Mouse (Mus musculus) thymus, adult 18-20 months (tissue): ENCODE results near the gene Golga4.
"Not testable (repeated sequence)": the region's sequence is repeated elsewhere in the genome, so short reads cannot be mapped to it uniquely, and the experiment has no call there.

Experiments
- DNase-seq, 2 experiments: peaks; one replicate each; pipeline ENCODE4 v3.0.0; 2022; ENCODE audit warnings: mixed read lengths in 2 of 2

The Golga4 gene

GRCm38 (mm10) chr9:118591633-118592032 is 85.6 kb downstream of the Golga4 start:
- no peak for DNase-seq

- DNase-seq: no peak
Observed at GRCm38 (mm10) chr9:118592585-118593249, 86.7 kb downstream of the Golga4 start.

GRCm38 (mm10) chr9:118593443-118593842 is 87.4 kb downstream of the Golga4 start:
- DNase-seq: no peak

GRCm38 (mm10) chr9:118596767-118597166 is 90.7 kb downstream of the Golga4 start:
- DNase-seq: no peak

- not testable (repeated sequence) for DNase-seq
Observed at GRCm38 (mm10) chr9:118600393-118600792, 94.3 kb downstream of the Golga4 start.

- no peak for DNase-seq
Observed at GRCm38 (mm10) chr9:118602576-118602975, 96.5 kb downstream of the Golga4 start.

GRCm38 (mm10) chr9:118606148-118606816 is 100.2 kb downstream of the Golga4 start, which contains the start of gene Itga9:
Gene Itga9, plus strand, starts transcription at chr9:118606690.
- DNase-seq: peak; percentile 25 to 46

- peak in 1 of 2 experiments; percentile 13 for DNase-seq
Observed at GRCm38 (mm10) chr9:118606817-118607371, 100.8 kb downstream of the Golga4 start.

GRCm38 (mm10) chr9:118607701-118608401 is 101.8 kb downstream of the Golga4 start:
- no peak for DNase-seq

GRCm38 (mm10) chr9:118608556-118608955 is 102.5 kb downstream of the Golga4 start:
- DNase-seq: no peak

- DNase-seq: no peak
Observed at GRCm38 (mm10) chr9:118610060-118610459, 104.0 kb downstream of the Golga4 start.

- no peak for DNase-seq
Observed at GRCm38 (mm10) chr9:118611111-118611541, 105.1 kb downstream of the Golga4 start.

- peak; percentile 12 to 15 for DNase-seq
Observed at GRCm38 (mm10) chr9:118611958-118612581, 106.0 kb downstream of the Golga4 start.

GRCm38 (mm10) chr9:118617237-118617636 is 111.2 kb downstream of the Golga4 start:
- no peak for DNase-seq

- no peak for DNase-seq
Observed at GRCm38 (mm10) chr9:118618732-118619250, 112.7 kb downstream of the Golga4 start.

GRCm38 (mm10) chr9:118620807-118621206 is 114.7 kb downstream of the Golga4 start:
- DNase-seq: no peak

- no peak for DNase-seq
Observed at GRCm38 (mm10) chr9:118621691-118622090, 115.6 kb downstream of the Golga4 start.

- DNase-seq: no peak
Observed at GRCm38 (mm10) chr9:118622376-118623166, 116.5 kb downstream of the Golga4 start.

GRCm38 (mm10) chr9:118623483-118623882 is 117.4 kb downstream of the Golga4 start:
- no peak for DNase-seq

GRCm38 (mm10) chr9:118624146-118624545 is 118.1 kb downstream of the Golga4 start:
- no peak for DNase-seq

- DNase-seq: no peak
Observed at GRCm38 (mm10) chr9:118629763-118630379, 123.8 kb downstream of the Golga4 start.
